Mouse (Mus musculus) embryonic fibroblast, embryonic 13.5 days (primary cell): ENCODE data around the gene D630039A03Rik. TPM values are rescaled to one million over a fixed set of nuclear protein-coding genes. Genes with fewer than 3 reads are reported as not detected.

ENCODE experiments used
- H3K27ac ChIP-seq: 2 replicates; pipeline ENCODE4 v1.5.1; 2012; ENCODE audit warnings: low read length, control low read depth, inconsistent platforms; ENCODE audit not compliant: insufficient read depth
- H3K4me1 ChIP-seq: 2 replicates; pipeline ENCODE4 v1.6.1; 2011; ENCODE audit warnings: low read length; ENCODE audit not compliant: control insufficient read depth, insufficient read depth
- H3K4me3 ChIP-seq: 2 replicates; pipeline ENCODE4 v1.5.1; 2011; ENCODE audit warnings: mild to moderate bottlenecking, control low read depth, low read length; ENCODE audit not compliant: insufficient read depth
- CTCF ChIP-seq: IDR thresholded peaks from 2 replicates; pipeline ENCODE4 v1.5.1; 2011; ENCODE audit warnings: mild to moderate bottlenecking, control low read depth, low read length, moderate library complexity, borderline replicate concordance; ENCODE audit not compliant: insufficient read depth
- POLR2A ChIP-seq: IDR thresholded peaks from 2 replicates; pipeline ENCODE4 v1.6.1; 2011; ENCODE audit warnings: low read depth, mild to moderate bottlenecking, control low read depth, low read length, moderate library complexity
- polyA plus RNA-seq: library from polyadenylated mRNA; stranded (reverse); fragments of >200 nt; gene quantifications from 2 replicates; pipeline ENCODE4 v1.2.4, GENCODE M21; 2011; ENCODE audit warnings: low read depth; ENCODE audit not compliant: missing spikeins, insufficient read length

The D630039A03Rik gene
- polyA plus RNA-seq, 1 experiment: not detected

DNA sequence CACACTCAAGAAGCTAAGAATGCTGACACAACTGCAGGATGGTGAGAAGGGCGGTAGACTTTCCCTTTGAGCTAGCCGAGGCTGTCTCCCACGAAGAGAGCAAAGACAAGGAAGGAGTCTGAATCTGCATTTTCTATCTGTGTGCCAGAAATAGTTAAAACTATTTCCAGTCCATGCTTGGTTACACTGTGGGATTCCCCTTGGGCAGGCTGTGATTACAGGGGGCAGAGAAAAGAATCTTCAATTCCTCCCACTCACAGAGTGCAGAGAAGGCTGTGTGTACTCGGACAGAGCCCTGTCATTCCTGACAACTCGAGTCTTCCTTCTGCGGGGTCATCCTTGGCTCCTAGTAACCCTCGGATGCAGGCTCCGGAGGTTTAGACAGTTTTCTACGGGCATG lies 49.1 kb downstream of the D630039A03Rik start:
- TF ChIP-seq CTCF (no peak), POLR2A (no peak)
- Histone ChIP-seq H3K27ac (peak overlapping the region; percentile 87), H3K4me3 (no peak overlapping the region), H3K4me1 (peaks cover 21% of the 10 kb centered on the region)

DNA sequence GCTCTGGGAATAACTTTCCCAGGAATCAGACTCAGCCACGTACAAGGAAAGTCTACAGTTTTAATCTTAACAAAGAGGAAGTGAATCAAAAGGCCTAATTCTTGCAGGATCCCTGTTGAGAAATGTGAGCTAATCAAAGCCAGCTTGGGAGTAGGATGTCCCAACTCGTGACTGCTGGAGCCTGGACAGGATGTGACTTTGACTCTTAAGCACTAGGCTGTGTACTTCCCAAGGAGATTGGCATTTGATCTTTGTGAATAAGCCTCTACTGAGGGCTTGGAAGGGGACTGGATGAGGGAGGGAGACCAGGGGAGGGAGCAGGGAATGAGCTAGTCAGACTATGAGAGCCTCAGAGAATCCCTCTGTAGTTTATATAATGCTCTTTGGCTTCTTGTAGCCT lies 50.0 kb downstream of the D630039A03Rik start:
- no peak for TF ChIP-seq POLR2A
- TF ChIP-seq CTCF: no peak
- peak overlapping the region; percentile 87 for H3K27ac ChIP-seq
- peaks cover 23% of the 10 kb centered on the region for H3K4me1 ChIP-seq
- no peak overlapping the region for H3K4me3 ChIP-seq

DNA sequence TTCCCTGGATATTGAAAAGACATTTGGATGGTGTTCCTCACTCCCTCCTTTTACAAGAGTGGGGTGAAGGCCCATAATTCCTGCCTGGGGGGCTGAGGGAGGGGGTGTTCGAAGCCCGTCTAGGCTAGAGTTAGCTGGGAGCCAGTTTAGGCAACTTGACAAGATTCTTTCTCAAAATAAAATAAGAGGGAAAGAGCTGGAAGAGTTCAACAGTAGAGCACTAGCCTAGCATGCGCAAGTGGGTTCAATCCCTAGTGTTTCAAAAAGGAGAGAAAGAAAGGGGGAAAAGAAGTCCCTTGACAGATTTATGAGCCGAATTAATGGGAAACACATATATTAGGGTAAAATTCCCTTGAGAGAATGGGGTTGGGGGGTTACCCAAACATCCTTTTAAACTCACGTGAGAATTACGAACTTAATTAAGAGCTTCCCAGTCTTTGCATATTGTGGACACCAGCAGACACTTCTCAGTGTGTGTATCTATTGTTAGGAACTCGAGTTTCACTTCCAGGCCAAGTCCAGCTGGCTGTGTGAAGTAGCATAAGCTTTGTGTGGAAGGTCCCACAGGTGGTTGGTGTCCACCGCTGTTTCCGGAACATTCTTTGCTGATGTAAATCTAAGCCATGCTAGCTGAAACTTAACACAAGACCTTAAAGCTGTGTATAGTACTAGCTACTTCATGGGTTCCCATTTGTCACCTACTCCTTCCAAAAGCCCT lies 53.7 kb downstream of the D630039A03Rik start:
- TF ChIP-seq POLR2A: no peak
- no peak for TF ChIP-seq CTCF
- no peak overlapping the region for H3K4me3 ChIP-seq
- peaks cover 33% of the 10 kb centered on the region for H3K4me1 ChIP-seq
- peak overlapping the region; percentile 69 for H3K27ac ChIP-seq

DNA sequence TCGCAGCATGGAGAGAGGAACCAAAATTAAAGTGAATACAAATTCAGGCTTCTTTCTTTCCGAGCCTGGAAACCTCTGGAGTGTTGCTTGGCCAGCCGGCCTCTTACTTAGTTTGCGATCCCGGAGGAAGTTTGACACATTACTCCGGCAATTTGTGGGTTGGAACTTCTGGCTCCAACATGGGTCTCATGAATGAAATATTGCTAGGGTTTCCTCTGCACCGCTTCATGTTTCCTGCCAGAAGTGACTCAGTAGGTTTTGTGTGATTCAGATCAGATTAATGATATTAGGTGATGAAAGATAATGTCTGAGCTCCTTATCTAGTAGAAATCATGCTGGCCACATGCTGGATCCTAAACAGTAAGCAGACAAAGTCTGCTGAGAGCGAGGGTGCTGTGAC lies 54.2 kb downstream of the D630039A03Rik start:
- H3K4me3 ChIP-seq: no peak overlapping the region
- H3K27ac ChIP-seq: peak overlapping the region; percentile 69
- H3K4me1 ChIP-seq: peaks cover 30% of the 10 kb centered on the region
- TF ChIP-seq POLR2A (no peak), CTCF (no peak)

DNA sequence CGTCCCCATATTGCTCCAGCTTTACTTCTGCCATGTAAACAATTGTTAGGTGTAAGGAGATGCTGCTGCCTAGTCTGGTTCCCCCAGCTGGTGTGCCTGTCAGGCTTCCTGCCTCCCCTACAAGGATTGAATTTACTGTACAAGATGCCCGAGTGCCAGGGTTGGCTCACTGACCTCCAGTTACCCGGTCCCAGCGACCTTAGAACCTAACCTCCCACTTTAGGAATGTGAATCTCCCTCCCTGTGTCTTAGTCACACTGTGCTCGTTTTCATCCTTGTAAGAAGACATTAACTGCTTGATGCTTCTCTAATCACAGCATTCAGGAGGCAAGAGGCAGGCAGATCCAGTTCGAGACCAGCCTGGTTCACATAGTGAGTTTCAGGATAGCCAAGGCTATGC lies 54.9 kb downstream of the D630039A03Rik start:
- H3K4me3 ChIP-seq: no peak overlapping the region
- TF ChIP-seq CTCF (no peak), POLR2A (no peak)
- peak overlapping the region; percentile 63 for H3K27ac ChIP-seq
- H3K4me1 ChIP-seq: peaks cover 27% of the 10 kb centered on the region

DNA sequence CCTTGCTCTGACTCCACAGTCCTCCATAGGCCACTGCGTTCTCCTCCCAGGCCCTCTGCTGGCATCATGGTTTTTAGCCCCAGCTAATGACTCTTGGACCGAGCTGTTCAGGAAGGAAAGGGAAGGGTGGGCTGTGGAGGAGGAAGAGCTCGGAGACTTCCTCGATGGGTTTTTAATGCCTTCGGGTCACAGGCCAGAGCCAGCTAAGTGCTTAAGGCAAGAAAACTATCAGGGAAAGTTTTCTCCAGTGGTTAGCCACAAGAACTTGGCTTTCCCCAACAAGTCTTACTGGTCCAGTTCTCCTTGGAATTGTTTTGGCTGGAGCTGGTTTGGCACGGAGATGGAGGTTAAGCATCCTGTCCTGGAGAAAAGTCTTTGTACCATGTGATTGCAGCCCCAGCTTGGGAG lies 55.9 kb downstream of the D630039A03Rik start:
- Histone ChIP-seq H3K27ac (0 out of 2 replicates have a peak overlapping the region, but pooled peaks have one; percentile 19), H3K4me1 (peaks cover 22% of the 10 kb centered on the region)
- no peak for TF ChIP-seq CTCF
- TF ChIP-seq POLR2A: no peak

More for the DNA sequence above, 55.9 kb downstream of the D630039A03Rik start:
- no peak overlapping the region for H3K4me3 ChIP-seq

Other genes with a start within 250 kb of the D630039A03Rik start
- 127 and 162 TPM in 2 replicates for gene Akap2, start 198.6 kb downstream of the D630039A03Rik start, polyA plus RNA-seq
- gene Txn1, start 40.1 kb upstream of the D630039A03Rik start, polyA plus RNA-seq: 295 and 311 TPM in 2 replicates
- gene Txndc8, start 92.8 kb upstream of the D630039A03Rik start, polyA plus RNA-seq: not detected in 2 replicates